Mouse (Mus musculus) kidney, adult 2 months (tissue): ENCODE measurements at regions not wholly inside any gene's neighbourhood (a gene's known extent, or its start where the extent isn't known, plus 50 kb on each side); places are given as distances from the start of the nearest gene placed in this dataset.
A peak's percentile ranks its signal among the peaks of the same experiment; 100 is the strongest.

ENCODE experiments used
- DNase-seq: peaks from one replicate; pipeline ENCODE4 v3.0.0; 2021
- H3K27ac ChIP-seq: fragments of 200-500 bp; 2 replicates; pipeline ENCODE4 v1.5.1; 2012; ENCODE audit warnings: low read depth, low read length, control low read depth, inconsistent platforms; ENCODE audit not compliant: insufficient read depth
- H3K27me3 ChIP-seq: fragments of 200-500 bp; replicated peaks from 2 replicates; pipeline ENCODE4 v1.6.1; 2012; ENCODE audit warnings: mild to moderate bottlenecking, moderate library complexity, low read length, inconsistent platforms; ENCODE audit not compliant: control insufficient read depth, insufficient read depth
- H3K36me3 ChIP-seq: fragments of 200-500 bp; 2 replicates; pipeline ENCODE4 v1.6.1; 2012; ENCODE audit warnings: mild to moderate bottlenecking, moderate library complexity, low read length, inconsistent platforms; ENCODE audit not compliant: control insufficient read depth, insufficient read depth
- H3K4me1 ChIP-seq: fragments of 200-500 bp; 2 replicates; pipeline ENCODE4 v1.6.1; 2011; ENCODE audit warnings: low read length; ENCODE audit not compliant: control insufficient read depth, insufficient read depth
- H3K4me3 ChIP-seq: fragments of 200-500 bp; 2 replicates; pipeline ENCODE4 v1.5.1; 2011; ENCODE audit warnings: mild to moderate bottlenecking, low read depth, low read length, control low read depth; ENCODE audit not compliant: insufficient read depth
- CTCF ChIP-seq: fragments of 200-500 bp; conservative IDR thresholded peaks from 2 replicates; pipeline ENCODE4 v1.5.1; 2011; ENCODE audit warnings: low read depth, mild to moderate bottlenecking, control low read depth, low read length, moderate library complexity, mixed read lengths; ENCODE audit not compliant: insufficient read depth, insufficient read length
- POLR2A ChIP-seq: fragments of 200-500 bp; IDR thresholded peaks from one replicate; pipeline ENCODE4 v1.6.1; 2011; ENCODE audit warnings: low read depth, low read length, control low read depth
- WGBS: fragments of 180-500 bp; shearing (Covaris S2); methylation state at CpG from one replicate; pipeline ENCODE4 v1.1.7; 2018; 5-methylcytosine and 5-hydroxymethylcytosine counted together

- DNase-seq = no peak
- Histone ChIP-seq H3K4me3 (no peak overlapping the region), H3K27ac (no peak overlapping the region), H3K36me3 (no peaks in the 10 kb centered on the region), H3K27me3 (no peaks in the 10 kb centered on the region), H3K4me1 (no peaks in the 10 kb centered on the region)
- TF ChIP-seq POLR2A (no peak), CTCF (no peak)
- WGBS = 80% methylated on average over 3 of the region's 3 CpGs
These were observed 539.7 kb downstream of the Gm11232 start for GRCm38 (mm10) chr4:71218060-71218459.

GRCm38 (mm10) chr4:71187801-71188200, 570.0 kb downstream of the Gm11232 start:
- WGBS = 52% methylated on average over 1 of the region's 1 CpGs
- H3K4me1 ChIP-seq = no peaks in the 10 kb centered on the region
- no peak overlapping the region for H3K4me3 ChIP-seq
- TF ChIP-seq POLR2A (no peak), CTCF (no peak)
- no peak overlapping the region for H3K27ac ChIP-seq
- no peaks in the 10 kb centered on the region for H3K27me3 ChIP-seq
- no peaks in the 10 kb centered on the region for H3K36me3 ChIP-seq
- peak; percentile 19 for DNase-seq

- no peaks in the 10 kb centered on the region for H3K4me1 ChIP-seq
- WGBS = 75% methylated on average over 2 of the region's 2 CpGs
- H3K36me3 ChIP-seq = no peaks in the 10 kb centered on the region
- DNase-seq = no peak
- TF ChIP-seq CTCF = no peak
- TF ChIP-seq POLR2A = no peak
- no peak overlapping the region for H3K4me3 ChIP-seq
- no peaks in the 10 kb centered on the region for H3K27me3 ChIP-seq
- H3K27ac ChIP-seq = no peak overlapping the region
These were observed 580.1 kb downstream of the Gm11232 start for GRCm38 (mm10) chr4:71177661-71178060.

- H3K4me1 ChIP-seq = no peaks in the 10 kb centered on the region
- H3K4me3 ChIP-seq = no peak overlapping the region
- H3K27me3 ChIP-seq = no peaks in the 10 kb centered on the region
- H3K27ac ChIP-seq = no peak overlapping the region
- TF ChIP-seq CTCF (no peak), POLR2A (no peak)
- DNase-seq = no peak
- no peaks in the 10 kb centered on the region for H3K36me3 ChIP-seq
These were observed 592.0 kb downstream of the Gm11232 start for GRCm38 (mm10) chr4:71165802-71166201.

DNA sequence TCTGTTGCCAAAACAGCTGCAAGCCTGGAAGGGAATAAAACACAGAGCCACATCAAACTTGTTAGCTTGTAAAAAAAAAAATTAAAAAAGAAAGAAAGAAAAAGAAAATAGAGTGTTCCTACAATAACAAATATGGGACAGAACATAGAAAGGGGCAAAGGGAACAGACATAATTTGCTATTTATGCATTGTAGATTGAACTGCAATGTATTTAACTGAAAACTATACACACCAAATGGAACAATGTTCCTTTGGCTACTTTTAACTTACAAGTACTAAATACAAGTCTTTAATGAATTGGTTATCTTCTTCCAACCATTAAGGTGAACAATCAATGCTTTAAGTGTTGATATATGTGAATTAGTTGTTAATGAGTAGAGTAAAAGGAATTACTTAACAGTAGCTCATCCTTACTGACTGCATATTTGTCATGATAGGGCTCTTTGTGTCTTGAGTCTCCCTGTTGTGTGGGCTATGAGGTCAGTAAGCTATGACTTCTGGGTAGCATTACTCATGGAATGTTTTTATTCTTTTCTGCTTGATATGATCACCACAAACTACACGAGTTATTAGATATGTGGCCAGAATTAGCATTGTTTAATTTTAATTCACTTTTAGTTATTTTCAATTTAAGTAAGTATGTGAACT, 597.0 kb upstream of the Megf9 start:
- no peaks in the 10 kb centered on the region for H3K36me3 ChIP-seq
- no peak for DNase-seq
- 45% methylated on average over 1 of the region's 1 CpGs for WGBS
- TF ChIP-seq CTCF = no peak
- no peak for TF ChIP-seq POLR2A
- H3K27me3 ChIP-seq = no peaks in the 10 kb centered on the region
- no peak overlapping the region for H3K27ac ChIP-seq
- H3K4me3 ChIP-seq = no peak overlapping the region
- H3K4me1 ChIP-seq = no peaks in the 10 kb centered on the region

DNA sequence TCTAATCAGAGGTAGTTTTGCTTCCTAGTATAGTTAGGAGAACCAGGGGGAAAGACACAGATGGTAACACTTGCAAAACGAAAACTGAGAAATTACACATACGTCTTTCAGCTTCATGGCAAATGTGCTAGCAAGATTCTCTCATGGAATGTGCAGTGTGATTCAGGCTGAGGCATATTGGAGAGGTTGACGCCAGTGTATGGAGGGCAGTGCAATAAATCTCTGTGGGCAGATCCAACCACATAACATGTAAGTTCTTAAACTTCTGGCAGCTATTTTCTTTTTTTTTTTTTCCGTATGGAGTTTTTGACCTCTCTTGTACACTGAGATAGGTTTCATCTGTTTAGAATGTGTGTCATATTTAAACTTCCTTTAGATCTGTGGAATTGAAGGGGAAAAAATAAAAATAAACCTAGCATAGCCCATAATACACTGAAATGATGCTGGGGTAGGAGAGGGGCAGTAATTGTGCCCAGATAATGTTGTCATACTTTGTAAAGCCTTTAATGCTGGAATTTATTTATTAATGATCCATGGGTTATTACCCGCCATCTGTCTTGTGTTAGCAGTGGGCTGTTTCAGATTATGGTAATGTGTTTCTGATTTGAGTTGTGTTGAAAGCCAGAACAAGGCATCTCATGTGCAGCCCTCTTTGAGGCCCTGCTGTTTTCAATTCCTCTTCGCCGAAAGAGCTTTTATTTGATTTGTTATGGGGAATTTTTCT, 596.3 kb upstream of the Megf9 start:
- Histone ChIP-seq H3K27ac (no peak overlapping the region), H3K36me3 (no peaks in the 10 kb centered on the region)
- 64% methylated on average over 7 of the region's 7 CpGs for WGBS

DNA sequence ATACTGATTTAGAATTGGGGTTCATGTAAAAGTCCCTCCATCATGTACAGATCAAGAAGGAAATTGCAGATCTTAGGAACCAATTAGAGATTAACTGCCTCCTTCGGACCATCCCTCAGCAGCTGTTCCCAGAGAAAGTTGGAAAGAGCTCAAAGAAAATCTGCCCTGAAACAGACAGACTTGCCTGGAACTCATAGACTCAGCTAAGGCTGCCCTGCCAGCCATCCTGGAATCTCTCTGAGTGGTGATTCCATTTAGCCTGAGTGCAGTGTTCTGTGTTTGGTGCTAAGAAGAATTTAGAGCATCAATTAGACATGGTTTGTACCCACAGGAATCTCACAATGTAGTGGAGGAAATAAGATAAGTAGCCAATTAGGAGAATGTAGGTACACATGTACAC, 594.5 kb upstream of the Megf9 start:
- H3K4me3 ChIP-seq = no peak overlapping the region
- no peak for TF ChIP-seq CTCF
- H3K36me3 ChIP-seq = no peaks in the 10 kb centered on the region
- no peaks in the 10 kb centered on the region for H3K27me3 ChIP-seq
- WGBS = 63% methylated on average over 1 of the region's 1 CpGs
- H3K27ac ChIP-seq = no peak overlapping the region
- H3K4me1 ChIP-seq = no peaks in the 10 kb centered on the region
- no peak for DNase-seq

More for the DNA sequence above, 596.3 kb upstream of the Megf9 start:
- Histone ChIP-seq H3K4me3 (no peak overlapping the region), H3K27me3 (no peaks in the 10 kb centered on the region), H3K4me1 (no peaks in the 10 kb centered on the region)
- TF ChIP-seq POLR2A (no peak), CTCF (no peak)
- peak; percentile 1 for DNase-seq
